Mouse (Mus musculus) lung, postnatal 36 days (tissue): Measurements from ENCODE around the gene Cnnm2.

ENCODE experiments used
- DNase-seq: peaks from one replicate; pipeline ENCODE4 v3.0.0; 2022; ENCODE audit warnings: mixed read lengths

Gene Cnnm2

DNA sequence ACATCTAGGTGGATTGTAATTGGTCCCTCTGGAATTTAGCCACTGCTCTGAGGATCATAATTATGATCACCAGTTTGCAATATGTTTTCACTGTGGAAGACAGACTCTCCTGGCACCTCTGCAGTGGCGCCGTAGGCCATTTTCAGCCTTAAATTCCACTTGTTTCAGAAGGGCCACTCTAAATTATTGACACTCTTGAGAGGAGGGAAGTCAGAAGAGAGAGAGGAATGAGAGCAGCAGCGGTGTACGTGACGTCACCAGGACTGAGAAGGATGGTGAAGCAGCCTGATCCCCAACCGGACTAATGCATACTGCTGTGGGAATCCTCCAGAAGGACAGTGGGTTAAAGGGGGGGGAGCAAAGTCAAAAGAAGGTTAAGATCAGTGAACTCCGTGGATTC, 40.1 kb downstream of the Cnnm2 start:
- DNase-seq, result peak; percentile 79

DNA sequence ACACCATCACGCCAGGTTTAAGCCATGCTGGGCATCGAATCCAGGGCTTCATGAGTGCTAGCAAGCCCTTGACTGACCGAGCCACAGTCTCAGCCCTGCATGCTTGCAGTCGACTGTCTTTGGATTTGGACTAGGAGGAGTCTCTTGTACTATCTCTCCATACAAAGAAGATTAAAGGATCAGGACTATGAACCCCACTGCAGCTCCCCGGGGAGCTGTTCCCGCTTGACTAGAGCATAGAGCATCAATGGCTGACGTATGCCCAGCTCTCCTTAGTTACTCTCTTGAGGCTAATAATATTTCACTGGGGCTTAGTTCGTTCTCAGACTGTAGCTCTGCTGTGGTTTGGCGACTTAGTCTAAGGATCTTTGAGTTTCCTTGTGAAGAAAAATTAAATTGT, 40.9 kb downstream of the Cnnm2 start:
- no peak for DNase-seq

DNA sequence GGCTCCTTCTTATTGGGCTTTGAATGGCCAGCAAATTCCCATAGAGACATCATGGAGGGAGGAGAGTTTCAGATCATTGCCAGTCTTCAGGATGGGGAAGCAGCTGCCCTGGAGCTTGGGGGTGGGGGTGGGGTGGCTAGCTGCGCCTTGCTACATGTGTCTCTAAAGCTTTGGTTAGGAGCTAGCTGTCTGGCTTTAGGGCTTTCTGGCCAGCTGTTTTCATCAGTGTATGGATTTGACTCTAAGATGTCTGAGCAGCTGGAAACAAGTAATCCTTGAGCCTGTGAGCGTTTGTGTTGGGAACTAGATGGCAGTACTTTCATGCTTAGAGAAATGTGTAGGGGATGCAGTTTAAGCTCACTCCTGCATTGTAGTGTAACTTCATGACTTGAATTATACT, 42.3 kb downstream of the Cnnm2 start:
- DNase-seq, result no peak

DNA sequence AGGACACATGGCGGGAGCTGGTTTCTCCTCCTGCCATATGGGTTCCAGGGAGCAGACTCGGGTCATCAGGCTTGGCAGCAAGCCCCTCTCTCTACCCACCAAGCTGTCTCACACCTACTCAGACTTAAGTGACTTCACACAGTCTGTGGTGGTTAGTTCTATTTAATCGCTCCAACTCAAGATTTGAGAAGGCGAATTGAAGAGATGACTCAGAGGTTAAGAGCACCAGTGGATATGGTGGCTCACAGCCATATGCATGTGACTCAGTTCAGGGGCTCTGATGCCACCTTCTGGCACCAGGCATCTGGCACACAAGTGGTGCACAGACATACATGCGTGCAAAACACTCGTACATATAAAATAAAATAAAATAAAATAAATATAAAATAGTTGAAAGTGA, 43.4 kb downstream of the Cnnm2 start:
- peak; percentile 75 for DNase-seq

DNA sequence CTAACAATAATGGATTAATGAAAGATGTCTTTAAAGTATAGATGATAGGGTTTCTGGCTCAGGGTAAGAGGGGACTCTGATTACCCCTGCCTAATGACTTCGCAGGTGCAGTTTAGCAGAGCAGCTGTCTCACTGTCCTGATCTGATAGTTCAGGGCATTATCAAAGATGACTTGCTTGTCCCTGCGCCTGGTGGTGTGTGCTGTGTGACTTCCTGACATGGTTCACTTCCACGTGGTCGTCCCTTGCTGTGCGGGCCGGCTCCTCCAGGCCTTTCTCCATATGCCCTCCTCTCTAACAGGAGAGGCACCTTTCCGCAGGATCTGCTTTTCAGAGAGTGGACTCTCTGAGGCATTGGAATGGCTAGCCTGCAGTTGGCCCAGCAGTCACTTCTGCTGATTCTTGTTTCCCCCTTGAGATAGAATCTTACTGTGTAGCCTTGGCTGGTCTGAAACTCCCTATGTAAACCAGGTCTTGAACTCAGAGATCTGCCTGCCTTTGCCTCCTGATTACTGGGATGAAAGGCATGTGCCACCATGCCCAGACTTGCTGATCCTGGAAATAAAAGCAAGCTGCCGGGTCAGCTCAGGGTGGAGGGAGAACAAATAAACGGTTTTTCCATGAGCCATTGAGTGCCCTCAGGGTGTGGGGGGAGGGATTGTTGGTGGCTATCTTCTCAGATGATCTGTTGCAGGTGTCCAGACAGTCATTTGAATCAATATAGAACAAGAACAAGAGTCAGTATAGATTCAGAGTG, 44.7 kb downstream of the Cnnm2 start:
- no peak for DNase-seq

DNA sequence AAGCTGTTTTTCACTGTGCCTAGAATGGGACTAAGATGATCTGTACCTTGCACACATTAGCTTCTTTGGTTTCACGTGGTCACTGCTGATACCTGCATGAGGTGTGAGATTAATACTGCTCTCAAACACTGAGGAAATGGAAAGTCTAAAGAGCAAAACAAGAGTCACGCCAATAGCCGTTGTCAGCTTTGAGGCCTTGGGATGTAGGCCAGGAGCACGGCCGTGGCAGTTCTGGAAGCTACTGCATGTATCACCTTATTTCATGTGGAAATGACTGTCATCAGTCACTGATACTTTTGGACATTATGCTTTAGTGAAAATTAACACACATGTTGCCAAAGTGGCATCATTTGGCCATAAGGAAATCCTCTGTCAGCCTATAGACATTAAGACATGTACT, 46.9 kb downstream of the Cnnm2 start:
- no peak for DNase-seq

DNA sequence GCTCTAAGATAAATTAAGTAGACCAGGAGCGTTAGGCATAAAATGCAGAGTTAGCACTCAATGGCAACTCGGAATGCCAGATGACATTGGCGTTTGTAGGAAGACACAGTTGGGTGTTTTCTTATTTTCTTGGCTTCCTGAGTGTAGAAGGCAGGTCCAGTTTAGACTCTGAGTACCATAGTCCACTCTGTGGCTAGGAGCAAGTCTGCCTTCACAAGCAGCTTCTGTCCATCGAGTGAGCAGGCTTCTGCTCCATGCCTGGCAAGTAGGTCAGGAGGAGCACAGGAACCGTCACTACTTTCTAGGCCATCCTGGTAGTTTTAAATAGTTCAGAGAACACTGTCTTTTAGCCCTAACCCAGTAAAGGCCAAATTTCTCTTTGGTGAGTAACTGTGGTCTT, 47.6 kb downstream of the Cnnm2 start:
- no peak for DNase-seq

DNA sequence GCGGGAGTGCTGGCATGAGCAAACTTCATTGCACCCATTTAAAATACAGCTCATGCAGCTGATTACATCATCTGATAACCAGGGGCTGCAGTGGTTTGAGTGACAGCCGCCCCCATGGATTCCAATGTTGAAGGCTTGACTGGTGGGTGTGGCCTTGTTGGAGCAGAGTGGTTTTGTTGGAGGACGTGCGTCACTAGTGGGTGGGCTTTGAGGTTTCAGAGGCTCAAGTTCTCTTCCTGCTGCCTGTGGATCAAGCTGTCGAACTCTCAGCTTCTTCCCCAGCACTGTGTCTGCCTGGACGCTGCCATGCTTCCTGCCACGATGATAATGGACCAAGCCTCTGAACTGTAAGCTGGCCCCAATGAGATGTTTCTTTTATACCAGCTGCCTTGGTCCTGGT, 57.9 kb downstream of the Cnnm2 start:
- DNase-seq, result peak; percentile 27

DNA sequence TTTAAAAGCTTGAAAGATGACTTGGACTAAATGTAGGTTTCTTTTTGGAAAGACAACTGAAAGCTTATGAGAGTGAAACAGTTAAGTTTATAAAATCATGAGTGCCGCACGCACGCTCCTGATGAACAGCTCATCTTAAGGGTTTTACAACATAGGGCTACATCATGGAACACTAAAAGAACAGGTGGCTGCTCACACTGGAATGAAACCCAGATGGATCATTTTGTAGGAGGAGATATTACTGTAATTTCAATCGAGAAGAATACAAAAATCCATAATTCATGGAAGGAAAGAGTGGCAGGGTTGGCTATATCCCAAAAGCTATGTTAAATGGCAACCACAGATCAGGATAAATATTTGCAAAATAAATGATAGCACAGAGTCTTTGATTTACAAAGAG, 61.1 kb downstream of the Cnnm2 start:
- no peak for DNase-seq

DNA sequence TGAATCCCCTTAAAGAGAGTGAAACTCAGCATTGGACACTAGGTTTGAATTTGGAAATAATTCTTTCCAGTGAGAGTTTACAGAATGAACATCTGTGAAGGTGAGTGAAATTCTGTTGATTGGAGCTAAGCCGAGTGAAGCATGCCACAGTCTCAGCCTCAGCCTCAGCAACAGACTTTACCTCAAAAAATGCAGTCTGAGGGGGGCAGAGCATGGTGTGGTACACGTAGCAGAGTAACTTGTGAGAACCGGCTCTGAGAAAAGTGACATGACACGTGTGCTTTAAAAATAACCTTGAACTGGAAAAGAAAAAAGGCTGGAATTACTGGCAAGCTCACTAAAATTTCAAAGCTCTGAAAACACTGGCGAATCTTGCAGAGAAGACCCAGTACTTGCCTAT, 62.4 kb downstream of the Cnnm2 start:
- no peak for DNase-seq

DNA sequence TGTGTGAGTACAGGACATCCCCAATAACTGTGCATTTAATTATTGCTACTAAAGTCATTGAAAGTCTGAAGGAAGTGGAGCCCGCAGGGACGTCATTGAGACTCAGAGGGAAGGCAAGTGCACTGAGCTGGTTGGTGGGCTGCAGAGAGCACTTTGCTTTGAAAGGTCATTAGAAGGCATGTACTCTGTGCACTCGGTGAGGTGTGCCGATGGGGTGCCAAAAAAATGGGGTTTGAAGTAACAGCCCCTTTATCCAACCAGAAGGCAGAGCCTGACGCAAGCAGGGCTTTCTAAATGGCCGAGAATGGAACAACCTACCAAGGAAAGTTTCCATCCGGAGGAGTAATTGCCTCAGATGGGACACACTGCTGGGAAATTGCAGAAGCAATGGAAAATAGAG, 63.5 kb downstream of the Cnnm2 start:
- no peak for DNase-seq

DNA sequence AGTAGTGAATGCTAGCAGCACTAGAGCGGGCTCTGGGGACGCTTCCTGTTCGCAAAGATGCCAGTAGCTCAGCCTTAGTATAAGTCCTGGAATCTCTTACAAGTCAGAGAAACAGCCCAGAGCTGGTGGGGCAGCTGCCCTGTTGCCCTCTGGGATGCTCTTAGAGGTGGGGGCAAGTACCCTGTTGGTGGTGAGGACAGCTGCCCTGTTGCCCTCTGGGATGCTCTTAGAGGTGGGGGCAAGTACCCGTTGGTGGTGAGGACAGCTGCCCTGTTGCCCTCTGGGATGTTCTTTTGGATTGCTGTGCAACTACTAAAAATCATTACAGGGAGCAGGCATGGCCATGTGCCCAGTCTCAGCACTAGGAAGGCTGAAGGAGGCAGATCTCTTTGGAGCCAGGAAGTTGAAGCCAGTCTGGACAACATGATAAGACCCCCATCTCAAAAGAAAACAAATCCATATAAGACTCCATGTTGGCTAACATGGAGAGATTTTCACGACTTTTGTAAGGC, 66.3 kb downstream of the Cnnm2 start:
- DNase-seq, result no peak

DNA sequence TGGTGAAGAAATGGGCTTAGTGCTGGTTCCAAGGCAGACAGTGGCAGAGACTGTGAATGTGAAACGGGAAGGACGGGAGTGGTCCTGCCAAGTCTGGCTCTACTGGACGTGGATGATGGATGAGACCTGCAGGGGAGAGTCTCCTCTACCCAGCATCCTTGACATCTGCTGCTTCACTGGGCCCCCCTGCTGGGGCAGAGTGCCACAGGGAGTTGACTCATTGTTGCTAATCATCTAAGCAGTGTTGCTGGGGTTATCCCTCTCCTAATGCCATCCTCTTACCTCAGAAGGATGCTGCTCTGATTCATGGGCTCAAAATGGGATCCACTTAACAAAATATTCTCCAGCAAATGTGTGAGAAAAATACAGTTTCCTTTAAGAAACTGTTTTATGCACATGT, 67.6 kb downstream of the Cnnm2 start:
- DNase-seq, result no peak

DNA sequence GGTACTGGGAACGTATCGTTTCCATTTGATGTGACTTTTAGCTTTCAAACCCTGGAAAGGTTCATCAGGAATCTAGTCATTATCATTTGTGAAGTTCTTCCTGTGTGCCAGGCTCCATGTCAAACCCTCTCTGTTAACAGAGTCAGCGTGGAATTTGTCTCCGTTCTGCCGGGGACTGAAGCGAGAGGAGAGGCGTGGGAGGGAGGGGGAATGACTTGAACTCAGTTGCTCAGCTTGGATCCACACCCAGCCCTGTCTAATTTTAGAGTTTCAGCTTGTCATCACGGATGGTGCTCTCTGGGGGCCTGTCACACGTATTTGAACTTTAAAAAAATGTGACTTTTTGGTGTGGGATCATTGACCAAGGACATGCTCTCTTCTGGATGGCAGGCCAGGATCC, 70.0 kb downstream of the Cnnm2 start:
- DNase-seq, result no peak

DNA sequence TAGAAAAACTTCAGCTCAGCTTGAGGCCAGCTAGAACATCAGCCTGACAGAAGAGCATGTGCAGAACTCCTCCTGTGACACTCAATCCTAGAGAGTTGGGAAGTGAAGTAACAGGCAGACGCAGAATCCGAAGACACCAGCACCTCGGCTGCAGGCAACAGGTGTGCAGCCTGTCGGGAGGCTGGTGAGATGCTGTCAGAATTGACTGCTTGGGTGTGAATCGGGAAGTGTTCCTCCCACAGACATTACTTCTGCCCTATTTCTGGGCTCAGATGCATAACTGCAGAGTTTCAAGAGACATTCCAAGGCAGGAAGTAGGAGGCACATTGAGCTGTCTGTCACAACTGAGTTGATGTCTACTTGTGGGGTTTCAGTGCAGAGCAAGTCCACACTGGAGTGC, 72.9 kb downstream of the Cnnm2 start:
- DNase-seq, result peak; percentile 17

DNA sequence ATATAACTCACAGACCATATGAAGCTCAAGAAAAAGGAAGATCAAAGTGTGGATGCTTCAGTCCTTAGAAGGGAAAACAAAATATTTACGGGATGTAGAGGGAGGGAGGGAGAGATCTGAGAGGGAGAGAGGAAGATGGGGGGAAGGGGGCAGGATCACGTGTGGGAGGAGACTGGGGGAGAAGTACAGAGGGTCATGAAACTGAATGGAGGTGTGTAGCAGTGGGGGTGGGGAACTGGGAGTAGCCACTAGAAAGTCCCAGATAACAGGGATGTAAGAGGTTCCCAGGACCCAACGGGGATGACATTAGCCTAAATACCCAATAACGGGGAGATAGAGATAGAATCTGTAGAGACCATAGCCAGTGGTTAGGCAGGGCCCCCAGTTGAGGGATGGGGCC, 73.9 kb downstream of the Cnnm2 start:
- DNase-seq, result no peak

DNA sequence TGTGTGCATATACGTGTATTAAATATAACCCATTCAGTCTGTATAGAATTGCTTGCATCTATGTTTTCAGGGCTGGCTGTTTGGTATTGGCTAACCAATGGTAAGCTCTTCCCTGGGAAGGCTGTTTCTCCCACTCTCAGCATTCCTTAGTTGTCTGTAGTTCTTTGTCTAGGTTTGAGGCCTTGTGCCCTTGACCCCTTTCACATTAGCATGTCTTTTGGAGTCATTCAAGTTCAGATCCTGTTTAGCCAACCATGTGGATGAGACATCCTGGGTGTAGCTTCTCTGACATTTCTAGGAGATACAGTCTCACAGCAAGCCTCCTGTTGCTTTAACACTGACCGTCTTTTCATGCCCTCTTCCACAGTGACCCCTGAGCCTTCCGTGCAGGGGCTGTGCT, 74.7 kb downstream of the Cnnm2 start:
- DNase-seq, result no peak

DNA sequence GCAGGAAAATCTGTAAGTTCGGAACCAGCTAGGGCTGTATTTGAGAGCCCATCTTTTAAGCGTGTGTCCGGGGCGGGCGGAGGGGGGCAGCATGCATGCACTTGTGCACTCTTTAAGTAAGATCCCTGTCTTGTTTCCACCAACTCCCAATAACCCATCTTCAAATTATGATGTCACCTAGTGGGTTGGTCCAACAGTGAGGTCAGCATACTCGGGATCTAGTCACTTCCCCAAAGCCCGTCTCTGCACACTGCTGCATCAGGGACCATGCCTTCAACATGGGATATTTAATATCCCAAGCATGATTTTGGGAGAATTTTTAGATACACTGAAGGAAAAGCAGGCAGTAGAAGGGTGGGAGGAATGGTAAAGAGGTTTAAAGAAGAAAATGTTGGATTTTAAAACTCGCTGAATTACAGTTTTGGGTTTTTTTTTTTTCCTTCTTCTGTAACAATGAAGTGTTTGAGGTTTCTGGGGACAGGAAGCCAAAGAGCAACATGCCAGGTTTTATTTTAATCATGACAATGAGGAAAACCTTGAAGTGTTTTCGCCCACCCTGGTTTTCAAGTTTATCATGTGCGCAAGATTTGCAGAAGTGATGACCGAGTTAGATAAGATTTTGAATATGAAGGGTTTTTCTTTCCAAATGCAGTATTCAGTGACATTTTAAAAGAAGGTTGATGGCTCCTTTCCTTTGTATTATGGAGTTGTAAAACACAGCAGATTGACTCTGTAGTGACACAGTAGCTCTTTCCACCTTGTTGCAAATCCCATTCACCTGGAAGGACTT, 76.1 kb downstream of the Cnnm2 start:
- peak; percentile 37 for DNase-seq

DNA sequence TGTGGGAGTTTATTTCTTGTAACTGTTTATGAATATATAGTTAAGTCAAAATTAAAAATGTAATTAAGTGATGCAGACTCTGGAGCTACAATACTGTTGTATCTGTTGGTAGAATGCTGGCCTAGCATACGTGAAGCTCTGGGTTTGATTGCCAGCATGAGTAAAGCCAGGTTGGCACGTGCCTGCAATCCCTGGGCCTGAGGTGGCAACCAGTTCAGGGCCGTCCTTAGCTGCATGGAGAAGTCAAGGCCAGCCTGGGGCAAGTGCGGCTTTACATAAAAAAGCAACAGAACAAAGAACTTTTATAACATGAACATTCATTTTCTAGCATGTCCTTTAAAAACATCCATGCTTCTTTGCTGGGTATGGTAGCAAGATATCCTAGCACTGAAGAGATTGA, 79.6 kb downstream of the Cnnm2 start:
- no peak for DNase-seq

DNA sequence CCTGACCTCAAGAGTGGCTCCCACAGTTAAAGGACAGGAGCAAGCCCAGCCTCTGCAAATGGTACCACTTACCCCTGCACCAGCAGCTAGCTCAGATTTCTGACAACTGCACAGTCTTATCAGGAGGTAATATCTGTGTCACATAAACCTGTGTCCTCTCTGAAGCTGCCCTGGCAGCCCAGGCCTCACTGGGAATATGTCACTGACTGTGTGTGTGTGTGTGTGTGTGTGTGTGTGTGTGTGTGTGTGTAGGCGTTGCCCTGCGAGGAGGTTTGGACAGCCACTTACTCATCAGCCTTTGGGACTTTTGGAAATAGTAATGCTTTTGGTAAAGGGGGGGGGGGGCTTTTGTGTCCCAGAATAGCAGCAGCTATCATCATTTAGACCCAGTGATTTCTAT, 81.6 kb downstream of the Cnnm2 start:
- no peak for DNase-seq

DNA sequence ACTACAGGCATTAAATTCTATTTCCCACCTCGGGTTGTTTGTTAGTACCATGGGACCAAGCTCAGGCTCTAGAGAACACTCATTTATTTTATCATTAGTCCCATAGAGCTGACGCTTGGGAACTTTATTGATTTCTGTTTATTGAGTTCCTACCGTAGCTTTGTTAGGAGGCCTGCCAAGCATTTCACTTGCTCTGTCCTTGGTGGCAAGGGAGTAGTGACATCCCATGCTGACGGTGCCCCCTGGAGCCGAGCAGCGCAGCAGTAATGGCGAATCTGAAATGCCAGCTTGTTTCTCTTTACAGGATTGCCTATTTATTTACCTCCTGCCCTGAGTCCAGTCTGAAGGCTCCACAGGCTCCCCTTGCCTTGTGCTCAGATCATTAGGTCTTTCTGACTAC, 84.7 kb downstream of the Cnnm2 start:
- DNase-seq, result no peak

DNA sequence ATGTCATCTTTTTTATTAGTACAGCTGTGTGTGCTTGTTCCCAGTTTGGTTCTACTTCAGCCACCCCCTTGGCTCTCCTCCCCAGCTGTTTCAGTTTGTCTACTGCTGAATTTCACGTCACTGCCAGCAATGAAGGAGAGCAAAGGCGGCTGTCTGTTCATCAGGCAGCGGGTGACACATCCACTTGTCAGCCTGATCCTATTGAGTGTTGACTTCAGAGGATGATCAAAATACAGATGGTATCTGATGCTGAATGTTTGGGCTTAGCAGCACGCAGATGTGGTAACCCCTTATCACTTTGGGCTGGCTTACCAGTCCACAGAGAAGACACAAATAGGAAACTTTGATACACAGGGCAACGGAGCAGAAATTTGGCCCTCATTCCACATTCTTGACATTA, 85.1 kb downstream of the Cnnm2 start:
- DNase-seq, result no peak

DNA sequence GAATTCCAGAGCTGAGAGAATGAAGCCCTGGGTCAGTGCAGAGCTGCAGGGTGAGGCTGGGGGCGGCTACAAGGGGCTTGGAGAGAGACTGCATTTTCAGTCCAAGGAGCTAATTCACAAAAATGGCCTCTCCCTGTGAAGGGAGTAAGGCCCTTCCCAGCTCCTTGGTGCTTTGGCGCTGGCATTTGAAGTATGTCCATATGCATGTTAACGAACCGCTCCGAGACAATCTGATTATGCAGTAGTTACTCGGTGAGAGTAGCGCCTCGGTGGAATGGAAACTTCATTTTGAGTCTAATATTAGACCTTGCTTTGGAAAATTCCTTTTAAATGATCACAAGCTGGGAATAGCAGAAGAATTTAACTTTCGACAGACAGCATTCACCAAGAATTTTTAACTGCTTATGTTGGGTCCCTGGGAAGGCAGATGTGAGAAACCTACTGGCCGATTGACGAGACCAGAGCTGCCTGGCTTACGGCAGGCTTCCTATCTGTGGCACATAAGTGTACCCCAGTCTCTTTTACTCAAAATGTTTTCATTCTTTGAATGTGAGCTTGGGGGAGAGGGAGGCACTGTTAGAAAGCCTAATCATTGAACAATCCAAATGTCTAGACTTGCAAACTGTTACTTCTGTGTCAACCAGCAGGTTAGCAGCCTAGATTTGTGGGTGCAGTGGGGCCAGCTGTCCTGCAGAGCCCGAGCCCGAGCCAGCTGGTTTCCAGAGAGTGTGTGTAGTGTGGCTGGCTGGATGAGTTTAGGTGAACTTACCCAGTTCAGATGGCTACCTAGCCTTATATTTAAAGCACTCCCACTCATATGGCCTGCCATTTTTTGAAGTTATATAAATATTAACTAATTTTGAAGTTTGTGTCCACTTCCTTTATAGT, 87.2 kb downstream of the Cnnm2 start:
- DNase-seq, result no peak
